Mouse (Mus musculus) intestine, embryonic 15.5 days (tissue): Measurements from ENCODE around the gene Mymk. TPM values are rescaled to one million over a fixed set of nuclear protein-coding genes. Genes with fewer than 3 reads are reported as not detected.

ENCODE experiments used
- ATAC-seq: fragments of 200-750 bp; cut with Nextera tagmentation; 2 replicates; pipeline ENCODE4 v1.8.0; 2017; ENCODE audit warnings: moderate TSS enrichment, moderate library complexity
- H3K27ac ChIP-seq: fragments of 300-500 bp; sonication (generic); 2 replicates; pipeline ENCODE4 v1.5.1; 2015; ENCODE audit warnings: mild to moderate bottlenecking, inconsistent platforms
- H3K27me3 ChIP-seq: fragments of 300-500 bp; sonication (generic); replicated peaks from 2 replicates; pipeline ENCODE4 v1.6.1; 2015; ENCODE audit warnings: inconsistent platforms
- H3K36me3 ChIP-seq: fragments of 300-500 bp; sonication (generic); 2 replicates; pipeline ENCODE4 v1.6.1; 2015; ENCODE audit warnings: inconsistent platforms
- H3K4me1 ChIP-seq: fragments of 300-500 bp; sonication (generic); replicated peaks from 2 replicates; pipeline ENCODE4 v1.6.1; 2015; ENCODE audit warnings: inconsistent platforms
- H3K4me2 ChIP-seq: fragments of 300-500 bp; sonication (generic); replicated peaks from 2 replicates; pipeline ENCODE4 v1.6.1; 2015; ENCODE audit warnings: mild to moderate bottlenecking, inconsistent platforms
- H3K4me3 ChIP-seq: fragments of 300-500 bp; sonication (generic); replicated peaks from 2 replicates; pipeline ENCODE4 v1.5.1; 2015; ENCODE audit warnings: inconsistent platforms
- H3K9ac ChIP-seq: fragments of 300-500 bp; sonication (generic); 2 replicates; pipeline ENCODE4 v1.6.1; 2015; ENCODE audit warnings: inconsistent platforms
- H3K9me3 ChIP-seq: fragments of 300-500 bp; sonication (generic); 2 replicates; pipeline ENCODE4 v1.6.1; 2016; ENCODE audit warnings: inconsistent platforms
- WGBS: fragments of 180-500 bp; shearing (Covaris S2); methylation state at CpG from one replicate; pipeline ENCODE4 v1.1.7; 2015; 5-methylcytosine and 5-hydroxymethylcytosine counted together
- polyA plus RNA-seq: library from polyadenylated mRNA; unstranded; fragments of >200 nt; fragmentation: Nextera tagmentation; extraction: Ambion mirVana; gene quantifications from 2 replicates; pipeline ENCODE4 v1.2.1, GENCODE M21; 2015

Gene Mymk
- polyA plus RNA-seq, 1 experiment from 2014 or later, result 0.24 TPM

- Histone ChIP-seq H3K4me2 (no peak overlapping the region), H3K4me1 (no peaks in the 10 kb centered on the region), H3K27me3 (no peaks in the 10 kb centered on the region), H3K36me3 (no peaks in the 10 kb centered on the region), H3K27ac (0 out of 2 replicates have a peak overlapping the region, but pooled peaks have one; percentile 33), H3K4me3 (no peak overlapping the region), H3K9ac (no peak overlapping the region), H3K9me3 (no peaks in the 10 kb centered on the region)
- WGBS, result 51% methylated on average over 8 of the region's 8 CpGs
- ATAC-seq, result peak; percentile 75
These were observed 25.8 kb downstream of the Mymk start for GRCm38 (mm10) chr2:27045979-27046770.

GRCm38 (mm10) chr2:27044641-27045040 is 27.3 kb downstream of the Mymk start:
- Histone ChIP-seq H3K4me2 (no peak overlapping the region), H3K36me3 (no peaks in the 10 kb centered on the region)
- WGBS, result 67% methylated on average over 3 of the region's 3 CpGs

GRCm38 (mm10) chr2:27044166-27044565 is 27.8 kb downstream of the Mymk start:
- Histone ChIP-seq H3K27ac (no peak overlapping the region), H3K36me3 (no peaks in the 10 kb centered on the region), H3K4me2 (no peak overlapping the region), H3K9me3 (no peaks in the 10 kb centered on the region), H3K27me3 (no peaks in the 10 kb centered on the region; the same call in 1 of the 2 replicates), H3K4me1 (no peaks in the 10 kb centered on the region), H3K4me3 (no peak overlapping the region), H3K9ac (no peak overlapping the region)
- ATAC-seq, result no peak
- WGBS, result 81% methylated on average over 4 of the region's 4 CpGs

More at GRCm38 (mm10) chr2:27044641-27045040, 27.3 kb downstream of the Mymk start:
- no peak overlapping the region for H3K4me3 ChIP-seq
- H3K27ac ChIP-seq, result no peak overlapping the region
- H3K4me1 ChIP-seq, result no peaks in the 10 kb centered on the region
- no peaks in the 10 kb centered on the region for H3K9me3 ChIP-seq
- no peak overlapping the region for H3K9ac ChIP-seq
- no peak for ATAC-seq
- no peaks in the 10 kb centered on the region; the same call in 1 of the 2 replicates for H3K27me3 ChIP-seq

- peak; percentile 74 for ATAC-seq
- no peak overlapping the region for H3K4me2 ChIP-seq
- H3K27ac ChIP-seq, result no peak overlapping the region
- no peaks in the 10 kb centered on the region for H3K36me3 ChIP-seq
- H3K9ac ChIP-seq, result no peak overlapping the region
- H3K27me3 ChIP-seq, result no peaks in the 10 kb centered on the region; the same call in 1 of the 2 replicates
- WGBS, result 19% methylated on average over 3 of the region's 3 CpGs
- H3K4me1 ChIP-seq, result 0 out of 2 replicates have a peak, but pooled peaks cover under 1% of the 10 kb centered on the region
- H3K9me3 ChIP-seq, result no peaks in the 10 kb centered on the region
- H3K4me3 ChIP-seq, result no peak overlapping the region
These were observed 28.5 kb downstream of the Mymk start for GRCm38 (mm10) chr2:27043461-27043860.

GRCm38 (mm10) chr2:27042131-27042844 is 29.7 kb downstream of the Mymk start:
- ATAC-seq, result no peak
- Histone ChIP-seq H3K9ac (no peak overlapping the region), H3K9me3 (no peaks in the 10 kb centered on the region), H3K27ac (no peak overlapping the region), H3K27me3 (no peaks in the 10 kb centered on the region; the same call in 1 of the 2 replicates), H3K4me3 (no peak overlapping the region), H3K4me2 (no peak overlapping the region), H3K36me3 (no peaks in the 10 kb centered on the region), H3K4me1 (0 out of 2 replicates have a peak, but pooled peaks cover 3% of the 10 kb centered on the region)
- WGBS, result 67% methylated on average over 8 of the region's 8 CpGs

GRCm38 (mm10) chr2:27039286-27039685 is 32.7 kb downstream of the Mymk start:
- no peak overlapping the region for H3K9ac ChIP-seq
- 17% methylated on average over 1 of the region's 1 CpGs for WGBS
- no peak overlapping the region for H3K4me2 ChIP-seq
- H3K9me3 ChIP-seq, result no peaks in the 10 kb centered on the region
- no peaks in the 10 kb centered on the region for H3K36me3 ChIP-seq
- no peak overlapping the region for H3K4me3 ChIP-seq
- no peak for ATAC-seq
- no peak overlapping the region for H3K27ac ChIP-seq
- 0 out of 2 replicates have a peak, but pooled peaks cover 3% of the 10 kb centered on the region for H3K4me1 ChIP-seq
- no peaks in the 10 kb centered on the region; the same call in 1 of the 2 replicates for H3K27me3 ChIP-seq

GRCm38 (mm10) chr2:27038596-27038995 is 33.4 kb downstream of the Mymk start:
- H3K4me1 ChIP-seq, result 0 out of 2 replicates have a peak, but pooled peaks cover 3% of the 10 kb centered on the region
- no peak overlapping the region for H3K4me3 ChIP-seq
- H3K27ac ChIP-seq, result no peak overlapping the region
- H3K9ac ChIP-seq, result no peak overlapping the region
- no peaks in the 10 kb centered on the region for H3K9me3 ChIP-seq
- H3K36me3 ChIP-seq, result no peaks in the 10 kb centered on the region
- H3K4me2 ChIP-seq, result no peak overlapping the region
- 0% methylated on average over 3 of the region's 3 CpGs for WGBS
- peak; percentile 30; the same call in 1 of the 2 replicates for ATAC-seq
- no peaks in the 10 kb centered on the region; the same call in 1 of the 2 replicates for H3K27me3 ChIP-seq

GRCm38 (mm10) chr2:27037008-27037407 is 35.0 kb downstream of the Mymk start:
- Histone ChIP-seq H3K9me3 (no peaks in the 10 kb centered on the region), H3K27me3 (no peaks in the 10 kb centered on the region; the same call in 1 of the 2 replicates), H3K4me3 (no peak overlapping the region), H3K9ac (no peak overlapping the region), H3K4me2 (no peak overlapping the region), H3K27ac (no peak overlapping the region), H3K4me1 (0 out of 2 replicates have a peak, but pooled peaks cover 3% of the 10 kb centered on the region), H3K36me3 (no peaks in the 10 kb centered on the region)
- 53% methylated on average over 4 of the region's 4 CpGs for WGBS
- no peak for ATAC-seq

GRCm38 (mm10) chr2:27036003-27036402 is 36.0 kb downstream of the Mymk start:
- no peak for ATAC-seq

GRCm38 (mm10) chr2:27032361-27032760 is 39.6 kb downstream of the Mymk start:
- Histone ChIP-seq H3K4me1 (peaks cover 5% of the 10 kb centered on the region), H3K36me3 (no peaks in the 10 kb centered on the region), H3K9me3 (no peaks in the 10 kb centered on the region), H3K27ac (no peak overlapping the region), H3K4me2 (no peak overlapping the region), H3K9ac (no peak overlapping the region), H3K4me3 (no peak overlapping the region), H3K27me3 (peaks cover 6% of the 10 kb centered on the region; the same call in 1 of the 2 replicates)
- WGBS, result 35% methylated on average over 2 of the region's 2 CpGs
- ATAC-seq, result no peak

More at GRCm38 (mm10) chr2:27036003-27036402, 36.0 kb downstream of the Mymk start:
- Histone ChIP-seq H3K27me3 (no peaks in the 10 kb centered on the region; the same call in 1 of the 2 replicates), H3K27ac (no peak overlapping the region), H3K36me3 (no peaks in the 10 kb centered on the region), H3K9me3 (no peaks in the 10 kb centered on the region), H3K4me3 (no peak overlapping the region), H3K9ac (no peak overlapping the region), H3K4me1 (0 out of 2 replicates have a peak, but pooled peaks cover 3% of the 10 kb centered on the region), H3K4me2 (no peak overlapping the region)
- WGBS, result 77% methylated on average over 3 of the region's 3 CpGs

GRCm38 (mm10) chr2:27028437-27029015 is 43.5 kb downstream of the Mymk start:
- peaks cover 6% of the 10 kb centered on the region; the same call in 1 of the 2 replicates for H3K27me3 ChIP-seq
- H3K9me3 ChIP-seq, result no peaks in the 10 kb centered on the region
- H3K4me2 ChIP-seq, result peak overlapping the region; percentile 59
- H3K4me3 ChIP-seq, result no peak overlapping the region
- no peak overlapping the region; the same call in 1 of the 2 replicates for H3K9ac ChIP-seq
- WGBS, result 60% methylated on average over 4 of the region's 4 CpGs
- H3K36me3 ChIP-seq, result no peaks in the 10 kb centered on the region
- no peak overlapping the region for H3K27ac ChIP-seq
- H3K4me1 ChIP-seq, result peaks cover 5% of the 10 kb centered on the region
- ATAC-seq, result no peak; the same call in 1 of the 2 replicates
